Comparison of ENCODE assay signal across 10 mouse cellular contexts in the genomic region with DNA sequence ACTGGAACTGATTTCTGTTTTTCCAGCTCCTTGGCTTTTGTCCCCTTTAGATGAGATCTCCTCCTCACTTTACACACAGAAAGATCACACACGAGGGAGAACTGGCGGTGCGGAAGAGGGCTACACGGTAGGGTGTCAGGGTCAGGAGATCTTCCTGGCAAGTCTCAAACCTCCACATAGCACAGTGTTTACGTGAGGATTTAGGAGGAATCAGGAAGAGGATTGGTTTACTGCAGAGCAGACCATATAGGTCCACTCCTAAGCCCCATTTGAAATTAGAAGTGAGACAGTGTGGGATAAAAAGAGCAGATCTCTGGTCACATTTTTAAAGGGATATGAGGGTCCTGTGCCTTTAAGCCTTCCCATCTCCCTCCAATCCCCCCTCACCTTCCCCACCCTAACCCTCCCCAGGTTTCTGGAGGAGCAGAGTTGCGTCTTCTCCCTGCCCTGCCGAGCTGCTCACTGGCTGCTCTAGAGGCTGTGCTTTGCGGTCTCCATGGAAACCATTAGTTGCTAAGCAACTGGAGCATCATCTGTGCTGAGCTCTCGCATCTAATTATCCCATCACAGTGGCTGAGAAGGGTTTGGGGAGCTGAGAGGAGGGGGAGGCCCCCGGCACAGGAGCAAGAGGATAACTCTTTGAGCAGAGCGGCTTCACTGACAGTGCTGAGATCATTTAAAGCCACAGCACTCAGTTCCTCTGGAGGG. TPM values are rescaled to one million over a fixed set of nuclear protein-coding genes. Genes with fewer than 3 reads are reported as not detected.
DNase-seq lines count a peak whose midpoint lies in the region; ATAC-seq and TF ChIP-seq lines count a peak whose summit lies in the region.
"Had no signal": no experiment of that assay in that cellular context is flagged by ENCODE, and none has a peak within 500 bp of the region (broad histone marks: within the 10 kb centered on the region; RNA-seq: fewer than 3 reads in every experiment).

No protein-coding gene starts in this region.

- WGBS in embryonic facial prominence, embryonic 13.5 days = 4% methylated on average over 11 of the region's 11 CpGs
- 5% methylated on average over 11 of the region's 11 CpGs for WGBS in intestine, embryonic 15.5 days
- 3% methylated on average over 11 of the region's 11 CpGs for WGBS in midbrain, embryonic 10.5 days
- 11% methylated on average over 11 of the region's 11 CpGs for WGBS in stomach, postnatal 0 days

- DNase-seq in lung, postnatal 10 days = peak; percentile 58
- no peak for DNase-seq in lung, postnatal 25 days (ENCODE audit: low spot score)
- peak; percentile 92 for DNase-seq in midbrain, embryonic 10.5 days (ENCODE audit: low spot score)
- peak; percentile 40 for DNase-seq in stomach, postnatal 0 days (ENCODE audit: low spot score)
- no peak for DNase-seq in spleen, postnatal 36 days (ENCODE audit: low spot score in 2 of 2)

- no peaks in the 10 kb centered on the region for H3K9me3 ChIP-seq in embryonic facial prominence, embryonic 13.5 days
- no peaks in the 10 kb centered on the region for H3K9me3 ChIP-seq in intestine, embryonic 15.5 days
- H3K9me3 ChIP-seq in midbrain, embryonic 10.5 days (replicated peaks) = no peaks in the 10 kb centered on the region
- H3K9me3 ChIP-seq in stomach, postnatal 0 days (ENCODE audit: control insufficient read depth, low read length) = no peaks in the 10 kb centered on the region

- H3K4me2 ChIP-seq in embryonic facial prominence, embryonic 13.5 days = peak overlapping the region; percentile 20; the same call in 1 of the 2 replicates
- H3K4me2 ChIP-seq in intestine, embryonic 15.5 days (replicated peaks) = no peak overlapping the region
- H3K4me2 ChIP-seq in stomach, postnatal 0 days (replicated peaks; ENCODE audit: low read depth) = no peak overlapping the region

- no peak for TF ChIP-seq CTCF in stomach, postnatal 0 days (IDR thresholded peaks at IDR 0.05; ENCODE audit: low read depth)

- peaks cover 28% of the 10 kb centered on the region for H3K4me1 ChIP-seq in embryonic facial prominence, embryonic 13.5 days
- peaks cover 9% of the 10 kb centered on the region for H3K4me1 ChIP-seq in intestine, embryonic 15.5 days (replicated peaks)
- peaks cover 43% of the 10 kb centered on the region for H3K4me1 ChIP-seq in midbrain, embryonic 10.5 days
- no peaks in the 10 kb centered on the region for H3K4me1 ChIP-seq in stomach, postnatal 0 days (replicated peaks; ENCODE audit: control insufficient read depth, insufficient read depth)

- peak; percentile 58; the same call in 1 of the 2 replicates for ATAC-seq in embryonic facial prominence, embryonic 13.5 days (ENCODE audit: insufficient number of reproducible peaks, insufficient read depth, low FRiP score, low TSS enrichment, low read depth)
- peak; percentile 59; the same call in 1 of the 2 replicates for ATAC-seq in intestine, embryonic 15.5 days
- ATAC-seq in stomach, postnatal 0 days (ENCODE audit: low FRiP score, low TSS enrichment) = peak; percentile 64
- no peak for ATAC-seq in megakaryocyte-erythroid progenitor cell, adult 5-6 weeks (replicated peaks; ENCODE audit: low FRiP score, low TSS enrichment, poor library complexity, severe bottlenecking)
- ATAC-seq: Patski had no signal

- H3K27me3 ChIP-seq in embryonic facial prominence, embryonic 13.5 days = peaks cover 14% of the 10 kb centered on the region
- H3K27me3 ChIP-seq in intestine, embryonic 15.5 days (replicated peaks) = no peaks in the 10 kb centered on the region; the same call in 1 of the 2 replicates
- peaks cover 38% of the 10 kb centered on the region for H3K27me3 ChIP-seq in midbrain, embryonic 10.5 days (ENCODE audit: low read depth, poor library complexity, severe bottlenecking)
- H3K27me3 ChIP-seq in stomach, postnatal 0 days (ENCODE audit: control insufficient read depth, insufficient read depth, low read length) = no peaks in the 10 kb centered on the region

- no peak for TF ChIP-seq EP300 in stomach, postnatal 0 days (optimal IDR thresholded peaks at IDR 0.05)

- no peak overlapping the region for H3K4me3 ChIP-seq in embryonic facial prominence, embryonic 13.5 days
- H3K4me3 ChIP-seq in intestine, embryonic 15.5 days (replicated peaks) = no peak overlapping the region
- H3K4me3 ChIP-seq in midbrain, embryonic 10.5 days = peak overlapping the region; percentile 29
- no peak overlapping the region for H3K4me3 ChIP-seq in stomach, postnatal 0 days (ENCODE audit: low read depth, low read length)

- H3K9ac ChIP-seq in embryonic facial prominence, embryonic 13.5 days = peak overlapping the region; percentile 49; the same call in 1 of the 2 replicates
- no peak overlapping the region for H3K9ac ChIP-seq in intestine, embryonic 15.5 days
- H3K9ac ChIP-seq in stomach, postnatal 0 days (ENCODE audit: low read length) = no peak overlapping the region

- no peaks in the 10 kb centered on the region for H3K36me3 ChIP-seq in embryonic facial prominence, embryonic 13.5 days
- H3K36me3 ChIP-seq in intestine, embryonic 15.5 days = no peaks in the 10 kb centered on the region
- no peaks in the 10 kb centered on the region for H3K36me3 ChIP-seq in midbrain, embryonic 10.5 days
- no peaks in the 10 kb centered on the region for H3K36me3 ChIP-seq in stomach, postnatal 0 days (ENCODE audit: control insufficient read depth, insufficient read depth, low read length)

- no peak overlapping the region for H3K27ac ChIP-seq in embryonic facial prominence, embryonic 13.5 days
- no peak overlapping the region for H3K27ac ChIP-seq in intestine, embryonic 15.5 days
- H3K27ac ChIP-seq in midbrain, embryonic 10.5 days (replicated peaks) = peak overlapping the region; percentile 77
- H3K27ac ChIP-seq in stomach, postnatal 0 days (replicated peaks) = no peak overlapping the region

RNA-seq across cellular contexts. Expression of a gene that starts 2.4 kb away (rescaled TPM):
- polyA plus RNA-seq in embryonic facial prominence, embryonic 13.5 days (2015; fragmentation: Nextera tagmentation; extraction: Ambion mirVana) = 2.8 and 2.9 TPM in 2 replicates
- 1.2 TPM in 2 replicates for polyA plus RNA-seq in intestine, embryonic 15.5 days (2015; fragmentation: Nextera tagmentation; extraction: Ambion mirVana)
- polyA plus RNA-seq in midbrain, embryonic 10.5 days (2016; fragmentation: Nextera tagmentation; extraction: Ambion mirVana) = not detected in 2 replicates
- polyA plus RNA-seq in stomach, postnatal 0 days (2015; fragmentation: Nextera tagmentation; extraction: Ambion mirVana) = 5.4 and 7.0 TPM in 2 replicates
- not detected in 2 replicates for total RNA-seq in megakaryocyte-erythroid progenitor cell, adult 5-6 weeks (2014; fragmentation: Nextera tagmentation)
- total RNA-seq in megakaryocyte-erythroid progenitor cell, adult 5-6 weeks (2017) = not detected in 2 replicates
- total RNA-seq: heart, postnatal 14 days had no signal
- polyA plus RNA-seq: Patski had no signal

RNA-seq across cellular contexts. Expression of a gene that starts 16.3 kb away (rescaled TPM):
- not detected in 2 replicates for polyA plus RNA-seq in embryonic facial prominence, embryonic 13.5 days (2015; fragmentation: Nextera tagmentation; extraction: Ambion mirVana)
- polyA plus RNA-seq in intestine, embryonic 15.5 days (2015; fragmentation: Nextera tagmentation; extraction: Ambion mirVana) = not detected in 2 replicates
- not detected in 2 replicates for polyA plus RNA-seq in midbrain, embryonic 10.5 days (2016; fragmentation: Nextera tagmentation; extraction: Ambion mirVana)
- polyA plus RNA-seq in stomach, postnatal 0 days (2015; fragmentation: Nextera tagmentation; extraction: Ambion mirVana) = 0.05 TPM in 1 of 2 replicates, not detected in the other
- not detected in 2 replicates for total RNA-seq in megakaryocyte-erythroid progenitor cell, adult 5-6 weeks (2014; fragmentation: Nextera tagmentation)
- not detected in 2 replicates for total RNA-seq in megakaryocyte-erythroid progenitor cell, adult 5-6 weeks (2017)
- total RNA-seq: heart, postnatal 14 days had no signal
- polyA plus RNA-seq: Patski had no signal

RNA-seq across cellular contexts. Expression of a gene that starts 25.4 kb away (rescaled TPM):
- polyA plus RNA-seq in embryonic facial prominence, embryonic 13.5 days (2015; fragmentation: Nextera tagmentation; extraction: Ambion mirVana) = 18.2 and 19.3 TPM in 2 replicates
- polyA plus RNA-seq in intestine, embryonic 15.5 days (2015; fragmentation: Nextera tagmentation; extraction: Ambion mirVana) = 7.5 and 7.8 TPM in 2 replicates
- polyA plus RNA-seq in midbrain, embryonic 10.5 days (2016; fragmentation: Nextera tagmentation; extraction: Ambion mirVana) = 3.9 and 4.7 TPM in 2 replicates
- 5.2 and 6.1 TPM in 2 replicates for polyA plus RNA-seq in stomach, postnatal 0 days (2015; fragmentation: Nextera tagmentation; extraction: Ambion mirVana)
- total RNA-seq in megakaryocyte-erythroid progenitor cell, adult 5-6 weeks (2014; fragmentation: Nextera tagmentation) = 4.8 and 5.5 TPM in 2 replicates
- total RNA-seq in megakaryocyte-erythroid progenitor cell, adult 5-6 weeks (2017) = 0.52 and 3.7 TPM in 2 replicates

RNA-seq across cellular contexts. Expression of a gene that starts 38.8 kb away (rescaled TPM):
- 33.3 and 35.3 TPM in 2 replicates for polyA plus RNA-seq in embryonic facial prominence, embryonic 13.5 days (2015; fragmentation: Nextera tagmentation; extraction: Ambion mirVana)
- 24.0 and 25.6 TPM in 2 replicates for polyA plus RNA-seq in intestine, embryonic 15.5 days (2015; fragmentation: Nextera tagmentation; extraction: Ambion mirVana)
- 25.4 and 29.9 TPM in 2 replicates for polyA plus RNA-seq in midbrain, embryonic 10.5 days (2016; fragmentation: Nextera tagmentation; extraction: Ambion mirVana)
- polyA plus RNA-seq in stomach, postnatal 0 days (2015; fragmentation: Nextera tagmentation; extraction: Ambion mirVana) = 16.4 and 16.6 TPM in 2 replicates
- total RNA-seq in megakaryocyte-erythroid progenitor cell, adult 5-6 weeks (2014; fragmentation: Nextera tagmentation) = 51.4 and 56.1 TPM in 2 replicates
- total RNA-seq in megakaryocyte-erythroid progenitor cell, adult 5-6 weeks (2017) = 18.9 and 19.3 TPM in 2 replicates

RNA-seq across cellular contexts. Expression of a gene that starts 49.8 kb away (rescaled TPM):
- polyA plus RNA-seq in embryonic facial prominence, embryonic 13.5 days (2015; fragmentation: Nextera tagmentation; extraction: Ambion mirVana) = 165 and 174 TPM in 2 replicates
- 122 and 123 TPM in 2 replicates for polyA plus RNA-seq in intestine, embryonic 15.5 days (2015; fragmentation: Nextera tagmentation; extraction: Ambion mirVana)
- polyA plus RNA-seq in midbrain, embryonic 10.5 days (2016; fragmentation: Nextera tagmentation; extraction: Ambion mirVana) = 216 and 244 TPM in 2 replicates
- polyA plus RNA-seq in stomach, postnatal 0 days (2015; fragmentation: Nextera tagmentation; extraction: Ambion mirVana) = 95.9 and 97.6 TPM in 2 replicates
- total RNA-seq in megakaryocyte-erythroid progenitor cell, adult 5-6 weeks (2014; fragmentation: Nextera tagmentation) = 71.6 and 116 TPM in 2 replicates
- total RNA-seq in megakaryocyte-erythroid progenitor cell, adult 5-6 weeks (2017) = 28.4 and 36.8 TPM in 2 replicates

Comparison
In these comparisons a context has a peak if more than half of its experiments do, and no peak if none do; other contexts are left out.
1. DNase-seq: peak in lung, postnatal 10 days (single experiment), midbrain, embryonic 10.5 days (single experiment) and stomach, postnatal 0 days (single experiment); none in lung, postnatal 25 days (single experiment) and spleen, postnatal 36 days (0 of 2).